Mouse (Mus musculus) 3T3-L1 (cell line): ENCODE measurements around the gene Ccdc173.
"Not testable (repeated sequence)": the region's sequence is repeated elsewhere in the genome, so short reads cannot be mapped to it uniquely, and the experiment has no call there.

Experiments used
- DNase-seq: peaks from one replicate; pipeline ENCODE4 v3.0.0-alpha.2; 2015; ENCODE audit warnings: low read depth, low spot score

The Ccdc173 gene

DNA sequence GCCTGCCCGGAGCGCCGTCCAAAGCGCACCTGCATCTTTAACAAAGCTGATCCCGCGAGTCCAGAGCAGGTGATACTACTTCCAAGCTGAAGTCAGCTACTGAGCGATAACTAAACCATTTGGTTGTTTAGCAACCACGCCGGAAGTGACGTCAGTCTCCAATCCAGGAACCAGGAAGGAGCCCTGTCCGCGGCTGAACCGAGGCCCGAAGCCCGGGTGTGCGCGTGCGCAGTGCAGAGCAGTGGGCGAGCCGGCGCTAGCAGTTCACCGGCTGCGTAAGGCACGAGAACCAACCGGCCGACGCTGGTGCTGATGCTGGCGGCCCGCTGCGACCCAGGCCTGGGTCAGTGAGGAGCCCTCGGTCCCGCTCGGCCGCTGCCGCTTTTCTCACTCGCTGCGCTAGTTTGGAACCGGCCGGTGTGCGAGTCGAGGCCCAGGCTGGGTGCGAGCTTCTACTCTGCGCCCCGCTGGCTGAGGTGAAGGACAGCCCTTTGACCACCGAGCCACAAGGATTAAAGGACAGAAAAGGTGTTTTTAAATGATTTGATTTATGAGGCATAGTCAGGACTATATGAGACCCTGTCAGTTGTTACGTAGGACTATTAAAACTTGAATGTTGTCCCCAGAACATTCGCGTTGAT, at the start of gene Ccdc173, which contains the start of gene Phospho2:
Ccdc173 (minus strand) TSS at position 147 of the 641 bp plus-strand sequence.
Phospho2 (plus strand) TSS at position 195 of the 641 bp plus-strand sequence.
- DNase-seq = peak; percentile 100

DNA sequence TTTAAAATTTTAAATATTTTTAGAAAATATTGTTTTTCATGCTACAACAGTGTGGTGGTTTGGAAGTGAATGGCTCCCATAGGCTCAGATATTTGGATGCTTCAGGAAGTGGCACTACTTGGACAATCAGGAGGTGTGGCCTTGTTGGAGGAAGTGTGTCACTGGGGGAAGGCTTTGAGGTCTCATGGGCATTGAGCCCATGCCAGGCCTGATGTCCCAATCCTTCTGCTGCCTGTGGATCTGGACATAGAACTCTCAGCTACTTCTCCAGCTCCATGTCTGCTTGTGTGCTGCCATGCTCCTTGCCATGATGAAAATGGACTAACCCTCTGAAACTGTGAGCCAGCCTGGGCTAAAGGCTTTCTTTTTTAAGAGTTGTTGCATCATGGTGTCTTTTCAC, 49.3 kb upstream of the Ccdc173 start:
- DNase-seq = peak; percentile 36

DNA sequence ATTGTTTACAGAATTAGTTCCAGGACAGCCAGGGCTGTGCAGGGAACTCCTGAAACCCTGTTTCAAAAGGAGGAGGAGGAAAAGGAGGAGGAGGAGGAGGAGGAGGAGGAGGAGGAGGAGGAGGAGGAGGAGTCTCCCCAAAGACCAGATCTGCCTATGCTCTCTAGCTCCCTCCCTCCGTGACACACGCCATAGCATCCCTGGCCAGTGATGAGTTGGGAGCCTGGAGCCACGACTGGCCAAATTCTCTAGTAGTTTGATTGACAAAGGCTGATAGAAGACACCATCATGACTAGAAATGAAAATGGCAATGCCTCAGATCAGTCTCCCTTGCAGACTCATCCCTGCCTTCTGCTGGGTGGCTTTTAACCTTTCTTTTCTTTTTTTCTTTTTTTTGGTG, 48.6 kb upstream of the Ccdc173 start:
- DNase-seq = no peak

DNA sequence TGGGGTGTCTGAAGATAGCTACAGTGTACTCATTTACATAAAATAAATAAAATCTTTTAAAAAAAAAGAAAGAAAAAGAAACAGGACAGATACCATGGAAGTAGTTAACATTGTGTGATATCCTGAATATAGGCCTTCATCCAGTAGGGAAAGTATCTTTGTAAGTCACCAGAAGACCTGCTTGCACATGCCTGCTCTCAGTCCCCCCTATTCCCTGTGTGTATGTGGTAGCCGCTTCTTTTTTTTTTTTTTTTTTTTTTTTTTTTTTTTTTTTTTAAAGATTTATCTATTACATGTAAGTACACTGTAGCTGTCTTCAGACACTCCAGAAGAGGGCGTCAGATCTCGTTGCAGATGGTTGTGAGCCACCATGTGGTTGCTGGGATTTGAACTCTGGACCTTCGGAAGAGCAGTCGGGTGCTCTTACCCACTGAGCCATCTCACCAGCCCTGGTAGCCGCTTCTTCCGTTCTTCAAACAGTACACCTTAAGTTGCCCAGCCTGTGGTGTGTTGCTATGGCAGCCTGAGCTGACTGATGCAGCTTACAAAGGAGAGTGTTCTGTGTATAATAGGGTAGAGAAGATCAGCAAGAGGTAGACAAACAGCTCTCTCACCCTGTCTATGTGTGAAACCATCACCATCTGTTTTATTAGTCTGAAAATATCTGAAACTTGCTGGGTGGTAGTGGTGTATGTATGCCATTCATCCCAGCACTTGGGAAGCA, 48.0 kb upstream of the Ccdc173 start:
- no peak for DNase-seq

DNA sequence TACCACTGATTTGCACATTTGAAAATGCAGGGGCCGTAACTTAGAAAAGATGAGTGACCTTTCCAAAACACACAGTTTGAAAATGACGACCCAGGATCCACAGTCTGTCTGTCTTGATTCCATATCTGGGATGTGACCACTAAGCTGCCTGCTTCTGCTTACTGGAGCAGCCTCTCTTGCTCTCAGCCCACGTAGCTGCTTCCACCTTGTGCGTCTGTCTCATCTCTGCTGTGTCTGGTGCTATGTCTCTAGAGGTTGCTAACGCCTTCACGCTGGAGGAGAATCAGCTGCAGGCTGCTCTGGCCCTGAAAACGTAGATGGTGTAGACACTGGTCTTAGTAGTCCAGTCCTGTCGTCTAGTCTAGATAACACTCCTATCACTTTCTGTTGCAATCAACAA, 40.7 kb upstream of the Ccdc173 start:
- no peak for DNase-seq

DNA sequence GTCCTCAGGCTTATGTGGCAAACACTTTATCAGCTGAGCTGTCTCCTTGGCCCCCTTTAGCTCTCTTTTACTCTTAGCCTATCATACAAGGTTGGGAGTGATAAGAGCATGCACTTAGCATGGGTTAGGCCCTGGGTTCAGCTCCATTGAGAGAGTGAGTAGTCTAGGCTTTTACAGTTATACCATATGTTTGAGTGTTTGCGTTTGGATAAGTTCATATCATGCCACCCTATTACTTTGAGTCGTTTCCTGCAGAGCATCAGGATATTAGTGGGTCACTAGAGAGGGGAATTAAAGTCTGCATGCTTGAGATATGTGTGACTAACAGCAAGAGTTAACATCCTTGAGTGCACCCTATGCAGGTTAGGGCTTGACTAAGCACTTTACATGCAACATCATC, 40.3 kb upstream of the Ccdc173 start:
- DNase-seq = no peak

DNA sequence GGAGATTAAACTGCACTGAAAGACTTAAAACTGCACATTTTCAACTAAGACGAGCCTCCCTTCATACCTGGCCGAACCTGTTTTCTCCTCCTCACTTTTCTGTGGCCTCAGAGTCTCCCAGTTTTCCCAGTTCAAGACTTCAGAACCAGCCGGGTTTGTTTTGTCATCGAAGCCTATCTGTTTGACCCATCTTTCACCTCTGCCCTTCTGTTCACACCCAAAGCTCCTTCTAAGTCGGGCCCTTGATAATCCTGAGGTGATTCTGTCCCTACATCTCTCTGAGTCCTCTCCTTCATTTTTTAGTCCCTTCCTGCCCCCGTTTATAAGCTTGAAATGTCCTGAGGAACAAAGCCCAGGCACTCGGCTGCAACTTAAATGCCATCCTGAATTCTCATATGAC, 38.7 kb upstream of the Ccdc173 start:
- DNase-seq = no peak

DNA sequence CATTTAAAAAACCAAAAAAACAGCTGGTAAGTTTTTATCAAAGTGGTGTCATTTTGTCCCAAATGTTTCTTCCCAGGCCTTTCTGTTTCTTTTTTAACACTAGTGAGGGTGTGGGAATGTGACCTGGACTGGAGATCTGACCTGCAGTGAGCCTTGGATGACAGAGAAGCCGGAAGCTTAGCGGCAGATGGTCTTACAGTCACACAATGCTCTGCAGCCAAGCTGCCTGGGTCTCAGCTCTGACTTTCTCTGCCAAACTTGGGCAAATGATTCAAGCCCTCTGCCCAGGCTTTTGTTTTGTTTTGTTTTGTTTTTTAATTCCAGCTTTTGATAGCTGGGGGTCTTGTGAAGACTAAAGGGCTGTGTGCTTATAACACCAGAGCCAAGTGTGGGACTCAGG, 37.0 kb upstream of the Ccdc173 start:
- DNase-seq = no peak

DNA sequence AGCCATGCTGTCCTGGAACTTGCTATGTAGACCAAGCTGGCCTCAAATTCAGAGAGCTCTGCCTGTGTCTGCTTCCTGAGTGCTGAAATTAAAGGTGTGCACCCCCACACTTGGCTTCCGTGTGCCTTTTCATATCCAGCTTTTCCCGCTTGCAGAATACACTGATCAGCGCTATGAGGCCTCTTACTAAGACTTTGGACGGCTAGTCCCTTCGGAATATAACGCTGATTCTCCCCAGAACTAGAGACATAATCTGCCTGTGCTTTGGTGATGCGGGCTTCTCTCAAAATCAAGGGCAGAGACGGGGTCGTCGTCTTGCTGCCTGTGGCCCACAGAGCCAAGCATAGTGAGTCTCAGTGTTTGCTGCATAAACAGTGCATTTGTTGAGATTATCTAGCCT, 36.5 kb upstream of the Ccdc173 start:
- DNase-seq = no peak

DNA sequence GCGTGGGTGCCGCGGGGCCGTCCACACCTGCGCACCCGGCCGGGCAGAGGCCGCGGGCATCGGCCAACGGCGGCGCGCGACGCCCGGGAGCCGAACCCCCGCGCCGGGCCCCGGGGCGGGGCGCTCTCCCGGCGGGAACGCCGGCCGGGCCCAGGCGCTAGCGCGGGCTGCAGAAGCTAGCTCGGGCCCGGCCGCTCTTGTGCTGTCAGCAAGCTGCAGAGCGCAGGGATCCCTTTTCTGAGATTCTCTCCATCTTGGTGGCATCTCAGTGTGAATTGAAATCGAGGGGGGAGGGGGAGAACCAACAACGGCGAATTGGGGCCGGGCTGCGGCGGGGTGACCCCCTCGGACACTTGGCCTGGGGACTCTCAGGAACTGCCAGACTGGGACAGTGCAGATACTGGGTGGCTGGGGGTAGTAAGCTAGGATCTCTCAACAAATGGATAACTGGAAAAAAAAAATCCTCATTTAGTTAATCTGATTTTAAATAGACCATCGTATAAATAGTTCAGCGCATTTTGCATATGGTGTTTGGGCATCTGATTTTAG, 33.8 kb upstream of the Ccdc173 start:
- DNase-seq = peak; percentile 22

DNA sequence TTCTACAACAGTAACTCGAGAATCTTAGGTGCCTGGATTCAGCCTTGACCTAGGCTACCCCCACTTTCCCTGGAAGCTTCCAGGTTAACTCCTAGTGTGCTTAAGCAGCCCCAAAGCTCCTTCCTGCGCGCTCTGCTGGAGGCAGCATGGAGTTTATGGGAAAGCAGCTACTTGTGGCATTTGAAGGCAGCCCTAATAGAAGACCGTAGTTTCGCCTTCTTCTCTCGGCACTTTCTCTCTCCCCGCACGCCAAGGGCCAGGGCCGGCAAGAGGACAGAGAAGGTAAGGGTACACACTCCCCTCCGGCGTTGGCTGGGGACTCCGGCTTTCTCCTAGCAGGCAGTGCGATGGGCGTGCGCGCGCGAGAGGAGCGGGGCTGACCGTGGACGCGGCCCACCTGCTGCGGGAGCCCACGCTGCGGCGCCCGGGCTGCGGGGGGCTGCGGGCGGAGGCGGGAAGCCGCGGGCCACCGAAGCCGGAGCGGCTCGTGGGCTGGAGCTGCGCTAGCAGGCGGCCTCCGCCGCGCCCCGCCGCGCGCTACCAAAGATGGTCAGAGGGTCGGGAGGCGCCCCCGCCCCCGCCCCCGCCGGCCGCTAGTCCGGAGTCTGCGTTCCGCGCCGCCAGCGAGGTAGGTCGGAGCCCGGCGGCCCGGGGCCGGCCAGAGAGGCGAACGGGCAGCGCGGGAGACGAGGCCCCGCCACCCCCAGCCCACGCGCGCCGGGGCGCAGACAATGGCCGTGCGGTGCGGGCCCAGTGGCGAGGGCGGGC, 33.2 kb upstream of the Ccdc173 start:
- DNase-seq = peak; percentile 12

DNA sequence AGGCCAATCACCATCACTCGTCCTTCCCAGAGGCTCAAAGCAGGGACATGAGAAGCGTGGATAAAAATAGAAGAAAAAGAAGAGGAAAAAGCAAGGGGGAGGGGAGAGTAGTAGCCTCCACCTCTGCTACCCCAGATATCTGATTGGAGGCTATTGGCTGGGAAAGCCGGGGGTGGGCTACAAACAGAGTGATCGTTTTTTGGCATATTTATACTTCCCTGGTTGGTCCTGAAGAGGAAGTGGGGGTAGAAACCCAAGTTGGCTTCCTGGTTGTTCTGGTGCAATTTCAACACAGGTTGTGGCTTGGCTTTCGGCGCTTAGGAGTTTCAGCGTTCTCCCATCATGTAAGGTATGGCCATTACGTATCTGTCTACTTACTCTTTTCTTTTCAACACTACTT, 32.3 kb upstream of the Ccdc173 start, which contains the start of gene Klhl23:
Klhl23 (plus strand) TSS at position 234 of the 400 bp plus-strand sequence.
- DNase-seq = no peak

DNA sequence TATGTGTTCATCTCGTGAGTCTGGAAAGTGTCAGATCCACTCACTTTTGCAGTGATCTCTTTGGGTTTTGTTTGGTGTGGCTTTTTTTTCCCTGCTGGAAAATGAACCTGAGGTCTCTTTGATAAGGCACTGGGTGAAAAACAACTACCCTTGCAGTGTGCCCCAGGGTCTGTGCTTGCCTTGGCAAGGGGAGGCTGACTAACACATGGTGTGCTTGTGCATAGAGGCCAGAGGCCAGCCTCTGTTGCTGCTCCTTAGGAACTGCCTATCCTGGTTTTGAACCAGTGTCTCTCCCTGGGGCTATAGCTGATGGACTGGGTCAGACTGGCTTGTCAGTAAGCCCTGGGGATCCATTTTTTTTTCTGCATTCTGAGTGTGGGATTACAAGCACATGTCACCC, 30.8 kb upstream of the Ccdc173 start:
- no peak for DNase-seq

DNA sequence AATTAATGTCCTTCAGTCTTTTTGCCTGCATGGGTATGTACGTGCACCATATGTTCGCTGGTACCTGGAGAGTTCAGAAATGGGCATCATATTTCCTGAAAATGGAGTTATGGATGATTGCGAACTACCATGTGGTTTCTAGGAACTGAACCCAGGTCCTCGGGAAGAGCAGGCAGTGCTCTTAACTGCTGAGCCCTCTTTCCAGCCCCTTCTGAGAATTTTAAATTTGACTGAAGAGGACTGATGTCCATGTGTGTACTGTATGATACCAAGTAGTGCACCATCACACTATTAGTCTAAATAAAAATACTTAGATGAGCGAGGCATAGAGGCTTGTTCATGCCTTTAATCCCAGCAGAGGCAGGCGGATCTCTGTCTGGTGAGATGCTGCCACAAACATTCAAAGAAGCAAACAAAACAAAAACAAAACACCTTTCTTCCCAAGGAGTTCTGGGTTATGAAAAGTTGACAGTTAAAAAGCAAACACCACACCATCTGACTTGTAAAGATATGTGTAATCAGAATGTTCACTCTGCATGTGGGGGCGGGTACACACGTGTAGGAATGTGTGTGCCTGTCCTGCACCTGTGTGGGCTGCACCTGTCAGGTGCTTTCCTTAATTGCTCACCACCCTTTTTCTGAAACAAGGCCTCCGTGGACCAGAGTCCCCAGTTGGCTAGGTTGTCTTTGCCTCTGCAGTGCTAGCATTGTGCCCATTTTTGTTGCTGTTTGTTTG, 29.1 kb upstream of the Ccdc173 start:
- DNase-seq = no peak

DNA sequence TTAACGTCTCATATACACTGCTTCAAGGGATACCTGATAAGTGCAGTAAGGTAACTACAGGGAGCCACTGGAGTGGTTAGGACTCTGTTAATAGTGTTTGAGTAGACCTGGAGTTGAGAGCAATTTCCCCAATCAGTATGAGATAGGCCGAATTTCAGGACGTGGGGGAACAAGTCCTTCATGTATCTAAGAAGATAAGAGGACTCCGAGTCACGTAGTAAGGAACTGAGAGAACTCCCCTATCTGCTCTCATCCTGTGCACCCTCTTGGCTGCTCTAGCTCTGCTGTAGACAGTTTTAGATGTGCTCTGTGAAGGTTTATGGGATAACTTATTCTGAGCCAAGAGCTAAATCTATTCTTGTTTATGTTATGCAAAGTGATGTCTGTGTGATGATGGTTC, 27.2 kb upstream of the Ccdc173 start:
- no peak for DNase-seq

DNA sequence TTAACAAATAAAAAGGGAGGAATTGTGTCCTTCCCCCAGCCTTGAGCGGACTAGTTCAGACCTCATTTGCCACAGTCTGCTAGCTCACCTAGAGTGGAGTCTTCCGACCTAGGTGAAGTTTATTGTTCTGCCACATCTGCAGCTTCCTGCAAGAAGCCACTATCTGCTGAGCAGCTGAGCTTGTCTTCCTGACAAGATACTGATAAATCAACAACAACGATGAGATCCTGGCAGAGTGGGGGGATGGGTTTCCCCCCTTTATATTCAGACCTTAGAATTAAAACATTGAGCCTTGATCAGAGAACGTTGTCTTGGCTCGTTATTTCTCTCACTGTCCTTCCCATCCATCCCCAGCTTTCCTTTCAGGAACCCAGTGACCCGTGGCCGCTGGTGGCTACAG, 22.0 kb upstream of the Ccdc173 start:
- DNase-seq = not testable (repeated sequence)

DNA sequence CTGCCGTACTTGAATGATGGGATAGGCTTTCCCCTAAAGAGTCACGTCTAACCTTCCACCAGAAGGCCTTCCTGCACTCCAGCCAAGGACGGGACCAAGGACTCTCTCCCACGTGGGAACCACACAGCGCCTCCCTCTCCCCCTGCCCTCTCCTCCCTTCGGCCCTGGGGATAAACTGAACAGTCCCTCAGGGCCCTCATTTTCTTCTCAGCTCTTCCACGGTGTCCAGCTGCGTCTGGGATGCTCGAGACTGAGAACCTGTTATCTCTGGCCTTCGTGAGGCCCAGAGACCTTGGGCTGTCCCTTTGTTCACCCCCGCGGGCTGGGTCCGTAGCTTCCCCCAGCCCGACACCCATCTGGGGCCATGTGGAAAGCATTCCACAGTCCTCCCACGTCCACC, 20.8 kb upstream of the Ccdc173 start:
- DNase-seq = no peak

DNA sequence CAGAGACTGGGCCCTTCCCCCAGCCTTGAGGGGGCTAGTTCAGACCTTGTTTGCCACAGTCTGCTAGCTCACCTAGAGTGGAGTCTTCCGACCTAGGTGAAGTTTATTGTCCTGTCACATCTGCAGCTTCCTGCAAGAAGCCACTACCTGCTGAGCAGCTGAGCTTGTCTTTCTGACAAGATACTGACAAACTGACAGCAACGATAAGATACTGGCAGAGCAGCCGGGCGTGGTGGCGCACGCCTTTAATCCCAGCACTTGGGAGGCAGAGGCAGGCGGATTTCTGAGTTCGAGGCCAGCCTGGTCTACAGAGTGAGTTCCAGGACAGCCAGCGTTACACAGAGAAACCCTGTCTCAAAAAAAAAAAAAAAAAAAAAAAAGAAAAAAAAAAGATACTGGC, 15.3 kb upstream of the Ccdc173 start:
- DNase-seq = not testable (repeated sequence)

DNA sequence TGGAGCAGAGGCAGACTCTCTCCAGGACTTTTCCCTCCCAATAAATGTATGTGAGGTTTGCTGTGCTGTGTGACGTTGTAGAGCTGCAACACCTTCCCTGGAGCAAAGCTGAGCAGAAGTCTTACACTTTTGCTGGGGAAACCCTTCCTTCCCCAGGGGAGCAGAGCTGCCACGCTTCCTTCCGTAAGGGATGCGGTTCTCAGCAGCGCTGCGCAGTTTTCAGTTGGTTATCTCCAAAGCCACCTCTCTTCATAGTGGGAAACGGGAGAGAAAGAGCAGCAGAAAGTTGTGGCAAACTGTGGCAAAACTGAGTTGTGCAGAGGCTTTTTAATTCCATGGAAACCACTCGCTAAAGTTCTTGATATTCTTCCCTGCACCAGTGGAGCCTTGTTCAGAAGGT, 14.4 kb upstream of the Ccdc173 start:
- no peak for DNase-seq

DNA sequence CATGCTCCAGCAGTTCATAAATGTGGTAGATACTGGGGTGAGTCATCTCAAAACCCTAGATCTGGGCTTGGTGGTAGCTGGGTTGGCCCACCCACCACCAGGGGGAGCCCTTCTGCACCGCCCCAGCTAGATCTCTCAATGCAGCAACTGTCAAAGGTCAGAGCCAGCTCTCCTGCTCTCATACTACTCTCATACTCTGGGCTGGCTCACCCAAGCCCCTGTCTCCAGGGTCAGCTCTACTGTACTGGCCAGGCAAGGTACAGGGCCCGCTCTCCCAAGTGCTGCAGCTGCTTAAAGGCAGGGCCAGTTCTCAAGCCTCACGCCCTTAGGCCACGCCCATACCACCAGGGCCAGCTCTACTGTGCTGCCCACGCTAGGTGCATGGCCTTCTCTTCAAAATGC, 13.5 kb upstream of the Ccdc173 start:
- DNase-seq = peak; percentile 56

DNA sequence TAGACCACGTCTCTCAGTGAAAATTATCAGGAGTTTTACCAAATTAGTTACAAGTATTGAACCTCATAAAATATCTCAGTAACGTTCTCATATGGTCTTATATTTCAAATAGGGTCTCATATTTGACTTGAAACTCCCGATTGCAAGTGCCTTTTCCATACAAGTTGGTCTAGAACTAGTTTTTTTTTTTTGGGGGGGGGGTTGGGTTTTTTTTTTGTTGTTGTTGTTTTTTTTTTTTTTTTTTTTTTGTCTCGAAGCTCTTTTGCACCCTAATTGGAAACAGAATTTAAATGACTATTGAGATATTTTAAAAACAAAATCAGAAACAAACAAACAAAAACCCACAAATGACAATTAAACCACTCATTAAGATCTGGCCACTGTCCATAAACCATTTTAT, 1.3 kb upstream of the Ccdc173 start:
- no peak for DNase-seq

DNA sequence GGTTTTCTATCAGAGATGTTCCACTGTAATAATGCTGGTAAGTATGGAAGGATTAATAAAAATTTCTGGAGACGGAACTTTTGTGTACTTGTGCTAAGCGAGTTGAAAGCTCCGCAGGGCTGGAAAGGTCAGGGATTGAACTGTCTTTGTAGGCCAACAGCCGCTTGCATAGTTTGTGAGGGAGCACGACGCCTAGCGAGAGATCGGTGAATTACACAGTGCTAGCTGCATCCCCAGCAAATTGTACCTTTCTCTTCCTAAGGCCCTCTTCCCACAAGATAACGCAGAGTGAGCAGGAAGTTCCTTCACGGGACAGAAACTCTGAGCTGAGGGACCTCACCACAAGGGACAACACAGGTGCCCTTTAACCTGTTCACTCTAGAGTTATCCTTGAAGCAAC, 910 bp upstream of the Ccdc173 start:
- DNase-seq = peak; percentile 98
